Mouse (Mus musculus) midbrain, embryonic 13.5 days (tissue): ENCODE measurements around the gene Rbm4. TPM values are rescaled to one million over a fixed set of nuclear protein-coding genes. Genes with fewer than 3 reads are reported as not detected.
"Not testable (repeated sequence)": the region's sequence is repeated elsewhere in the genome, so short reads cannot be mapped to it uniquely, and the experiment has no call there.

Experiments
- ATAC-seq: fragments of 200-750 bp; cut with Nextera tagmentation; 2 replicates; pipeline ENCODE4 v1.8.0; 2017; ENCODE audit warnings: mild to moderate bottlenecking, moderate TSS enrichment, moderate library complexity
- H3K27ac ChIP-seq: fragments of 300-500 bp; sonication (generic); 2 replicates; pipeline ENCODE4 v1.5.1; 2015; ENCODE audit warnings: inconsistent platforms, mild to moderate bottlenecking, moderate library complexity
- H3K27me3 ChIP-seq: fragments of 300-500 bp; sonication (generic); 2 replicates; pipeline ENCODE4 v1.6.1; 2015; ENCODE audit warnings: mild to moderate bottlenecking, inconsistent platforms
- H3K36me3 ChIP-seq: fragments of 300-500 bp; sonication (generic); 2 replicates; pipeline ENCODE4 v1.6.1; 2015; ENCODE audit warnings: mild to moderate bottlenecking, inconsistent platforms
- H3K4me1 ChIP-seq: fragments of 300-500 bp; sonication (generic); replicated peaks from 2 replicates; pipeline ENCODE4 v1.6.1; 2015; ENCODE audit warnings: inconsistent platforms
- H3K4me2 ChIP-seq: fragments of 300-500 bp; sonication (generic); replicated peaks from 2 replicates; pipeline ENCODE4 v1.6.1; 2015; ENCODE audit warnings: moderate library complexity, mild to moderate bottlenecking, inconsistent platforms
- H3K4me3 ChIP-seq: fragments of 300-500 bp; sonication (generic); replicated peaks from 2 replicates; pipeline ENCODE4 v1.5.1; 2015; ENCODE audit warnings: mild to moderate bottlenecking, inconsistent platforms
- H3K9ac ChIP-seq: fragments of 300-500 bp; sonication (generic); replicated peaks from 2 replicates; pipeline ENCODE4 v1.6.1; 2015; ENCODE audit warnings: mild to moderate bottlenecking, inconsistent platforms
- H3K9me3 ChIP-seq: fragments of 300-500 bp; sonication (generic); 2 replicates; pipeline ENCODE4 v1.6.1; 2016; ENCODE audit warnings: mild to moderate bottlenecking, inconsistent platforms
- WGBS: fragments of 180-500 bp; shearing (Covaris S2); methylation state at CpG from one replicate; pipeline ENCODE4 v1.1.7; 2015; 5-methylcytosine and 5-hydroxymethylcytosine counted together
- polyA plus RNA-seq: library from polyadenylated mRNA; unstranded; fragments of >200 nt; fragmentation: Nextera tagmentation; extraction: Ambion mirVana; gene quantifications from 2 replicates; pipeline ENCODE4 v1.2.1, GENCODE M21; 2015

Rbm4 gene
- polyA plus RNA-seq, 1 experiment from 2014 or later = 117 TPM

- H3K4me1 ChIP-seq = 0 out of 2 replicates have a peak, but pooled peaks cover under 1% of the 10 kb centered on the region
- H3K9ac ChIP-seq = no peak overlapping the region
- no peaks in the 10 kb centered on the region for H3K27me3 ChIP-seq
- H3K36me3 ChIP-seq = no peaks in the 10 kb centered on the region
- ATAC-seq = no peak
- H3K4me2 ChIP-seq = no peak overlapping the region
- H3K4me3 ChIP-seq = no peak overlapping the region
- 64% methylated on average over 1 of the region's 1 CpGs for WGBS
- peaks cover 7% of the 10 kb centered on the region; the same call in 1 of the 2 replicates for H3K9me3 ChIP-seq
- H3K27ac ChIP-seq = no peak overlapping the region
These were observed 23.6 kb upstream of the Rbm4 start for GRCm38 (mm10) chr19:4817182-4817835.

- Histone ChIP-seq H3K4me2 (no peak overlapping the region), H3K4me1 (peaks cover 29% of the 10 kb centered on the region), H3K36me3 (no peaks in the 10 kb centered on the region), H3K27me3 (no peaks in the 10 kb centered on the region), H3K27ac (no peak overlapping the region), H3K4me3 (no peak overlapping the region), H3K9me3 (peaks cover 7% of the 10 kb centered on the region; the same call in 1 of the 2 replicates), H3K9ac (no peak overlapping the region)
- WGBS = 83% methylated on average over 6 of the region's 6 CpGs
- ATAC-seq = no peak
These were observed 19.3 kb upstream of the Rbm4 start for GRCm38 (mm10) chr19:4813015-4813414.

- peak overlapping the region; percentile 87; the same call in 1 of the 2 replicates for H3K27ac ChIP-seq
- peak overlapping the region; percentile 79 for H3K9ac ChIP-seq
- H3K9me3 ChIP-seq, H3K36me3 ChIP-seq, ATAC-seq, H3K27me3 ChIP-seq: not testable (repeated sequence)
- H3K4me3 ChIP-seq = peak overlapping the region; percentile 88
- WGBS = 84% methylated on average over 8 of the region's 8 CpGs
- H3K4me1 ChIP-seq = peaks cover 34% of the 10 kb centered on the region
- peak overlapping the region; percentile 97 for H3K4me2 ChIP-seq
These were observed 18.7 kb upstream of the Rbm4 start for GRCm38 (mm10) chr19:4812334-4812949.

- Histone ChIP-seq H3K27me3 (no peaks in the 10 kb centered on the region), H3K4me1 (peaks cover 36% of the 10 kb centered on the region), H3K9me3 (peaks cover 7% of the 10 kb centered on the region; the same call in 1 of the 2 replicates), H3K4me2 (peak overlapping the region; percentile 97), H3K4me3 (peak overlapping the region; percentile 88), H3K9ac (peak overlapping the region; percentile 79), H3K36me3 (no peaks in the 10 kb centered on the region), H3K27ac (peak overlapping the region; percentile 87)
- ATAC-seq = no peak; the same call in 1 of the 2 replicates
- 8% methylated on average over 12 of the region's 12 CpGs for WGBS
These were observed 18.2 kb upstream of the Rbm4 start for GRCm38 (mm10) chr19:4811909-4812242.

- WGBS = under 1% methylated on average over 83 of the region's 83 CpGs
- no peaks in the 10 kb centered on the region for H3K36me3 ChIP-seq
- peak within 1 kb of the TSS; percentile 83 for H3K9ac ChIP-seq
- H3K4me3 ChIP-seq = peak within 1 kb of the TSS; percentile 88
- ATAC-seq = peak; percentile 98
- H3K4me2 ChIP-seq = peak within 1 kb of the TSS; percentile 97
- no peaks in the 10 kb centered on the region for H3K27me3 ChIP-seq
- peaks cover 7% of the 10 kb centered on the region; the same call in 1 of the 2 replicates for H3K9me3 ChIP-seq
- peaks cover 36% of the 10 kb centered on the region for H3K4me1 ChIP-seq
- peak within 1 kb of the TSS; percentile 90 for H3K27ac ChIP-seq
These were observed 17.6 kb upstream of the Rbm4 start, which contains the start of the genes Gm21992 and Rbm14 for GRCm38 (mm10) chr19:4811063-4811908. TSS of gene Gm21992 (minus strand) at chr19:4811612. TSS of gene Rbm14 (minus strand) at chr19:4811634.

- ATAC-seq = no peak
- Histone ChIP-seq H3K4me3 (peak overlapping the region; percentile 88), H3K4me2 (peak overlapping the region; percentile 97), H3K27ac (peak overlapping the region; percentile 90), H3K4me1 (peaks cover 36% of the 10 kb centered on the region), H3K27me3 (no peaks in the 10 kb centered on the region), H3K36me3 (no peaks in the 10 kb centered on the region), H3K9ac (peak overlapping the region; percentile 83), H3K9me3 (peaks cover 6% of the 10 kb centered on the region; the same call in 1 of the 2 replicates)
- WGBS = under 1% methylated on average over 17 of the region's 17 CpGs
These were observed 17.0 kb upstream of the Rbm4 start for GRCm38 (mm10) chr19:4810746-4811062.

- 0% methylated on average over 14 of the region's 14 CpGs for WGBS
- Histone ChIP-seq H3K9ac (peak overlapping the region; percentile 83), H3K9me3 (0 out of 2 replicates have a peak, but pooled peaks cover 2% of the 10 kb centered on the region), H3K4me1 (peaks cover 37% of the 10 kb centered on the region), H3K36me3 (no peaks in the 10 kb centered on the region), H3K27me3 (no peaks in the 10 kb centered on the region), H3K27ac (peak overlapping the region; percentile 90), H3K4me3 (peak overlapping the region; percentile 88), H3K4me2 (peak overlapping the region; percentile 97)
- no peak for ATAC-seq
These were observed 16.6 kb upstream of the Rbm4 start for GRCm38 (mm10) chr19:4810309-4810708.

GRCm38 (mm10) chr19:4803283-4803682 is 9.6 kb upstream of the Rbm4 start:
- Histone ChIP-seq H3K4me2 (no peak overlapping the region), H3K9ac (no peak overlapping the region), H3K4me3 (no peak overlapping the region), H3K27ac (no peak overlapping the region), H3K9me3 (no peaks in the 10 kb centered on the region), H3K4me1 (peaks cover 24% of the 10 kb centered on the region), H3K36me3 (peaks cover 56% of the 10 kb centered on the region), H3K27me3 (no peaks in the 10 kb centered on the region)
- WGBS = 83% methylated on average over 10 of the region's 10 CpGs
- no peak for ATAC-seq

GRCm38 (mm10) chr19:4802691-4803091 is 9.0 kb upstream of the Rbm4 start:
- Histone ChIP-seq H3K27ac (no peak overlapping the region), H3K4me3 (no peak overlapping the region), H3K9ac (no peak overlapping the region), H3K4me1 (peaks cover 18% of the 10 kb centered on the region), H3K27me3 (no peaks in the 10 kb centered on the region), H3K4me2 (no peak overlapping the region), H3K9me3 (no peaks in the 10 kb centered on the region), H3K36me3 (peaks cover 61% of the 10 kb centered on the region)
- ATAC-seq = 0 out of 2 replicates have a peak, but pooled peaks have one; percentile 20
- WGBS = 96% methylated on average over 7 of the region's 7 CpGs

- no peak for ATAC-seq
- no peak overlapping the region for H3K27ac ChIP-seq
- H3K4me3 ChIP-seq = no peak overlapping the region
- H3K36me3 ChIP-seq = peaks cover 62% of the 10 kb centered on the region
- H3K27me3 ChIP-seq = no peaks in the 10 kb centered on the region
- peaks cover 17% of the 10 kb centered on the region for H3K4me1 ChIP-seq
- 94% methylated on average over 5 of the region's 5 CpGs for WGBS
- no peaks in the 10 kb centered on the region for H3K9me3 ChIP-seq
- no peak overlapping the region for H3K9ac ChIP-seq
- no peak overlapping the region for H3K4me2 ChIP-seq
These were observed 5.4 kb upstream of the Rbm4 start for GRCm38 (mm10) chr19:4799083-4799482.

- Histone ChIP-seq H3K4me1 (peaks cover 13% of the 10 kb centered on the region), H3K4me3 (no peak overlapping the region), H3K4me2 (no peak overlapping the region), H3K36me3 (peaks cover 51% of the 10 kb centered on the region), H3K27me3 (no peaks in the 10 kb centered on the region), H3K9me3 (no peaks in the 10 kb centered on the region), H3K27ac (no peak overlapping the region), H3K9ac (no peak overlapping the region)
- no peak for ATAC-seq
- WGBS = 96% methylated on average over 2 of the region's 2 CpGs
These were observed 4.1 kb upstream of the Rbm4 start for GRCm38 (mm10) chr19:4797846-4798245.

GRCm38 (mm10) chr19:4795929-4796328 is 2.2 kb upstream of the Rbm4 start:
- 88% methylated on average over 1 of the region's 1 CpGs for WGBS
- no peaks in the 10 kb centered on the region for H3K27me3 ChIP-seq
- peaks cover 43% of the 10 kb centered on the region for H3K36me3 ChIP-seq
- H3K27ac ChIP-seq = no peak overlapping the region
- no peak overlapping the region for H3K4me2 ChIP-seq
- peaks cover 30% of the 10 kb centered on the region for H3K4me1 ChIP-seq
- no peak overlapping the region for H3K9ac ChIP-seq
- H3K4me3 ChIP-seq = no peak overlapping the region
- no peaks in the 10 kb centered on the region for H3K9me3 ChIP-seq
- ATAC-seq = no peak
